Mouse (Mus musculus): Measurements from ENCODE around the gene Ccdc103. TPM values are rescaled to one million over a fixed set of nuclear protein-coding genes. Genes with fewer than 3 reads are reported as not detected.

The Ccdc103 gene
- total RNA-seq, 2 experiments from 2014 or later = 0.48 to 0.95 TPM

DNA sequence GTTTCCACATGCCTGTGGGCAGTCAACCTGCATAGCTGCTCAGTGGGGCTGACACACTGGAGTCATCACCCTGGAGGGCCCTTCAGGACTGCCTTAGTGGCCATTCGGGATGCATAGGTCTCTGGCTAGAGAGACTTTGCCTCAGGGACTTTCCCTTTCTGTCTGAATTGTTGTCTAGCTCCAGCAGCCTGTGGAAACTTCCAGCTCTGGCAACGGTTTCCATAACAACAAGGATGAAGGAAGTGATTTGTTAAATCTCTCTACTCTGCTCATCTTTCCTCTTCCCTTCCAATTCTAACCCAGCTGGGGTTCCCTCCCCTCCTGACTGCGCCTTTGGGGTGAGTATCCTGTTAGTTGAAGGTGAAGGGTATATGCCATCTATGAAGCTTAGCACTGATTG, 7.1 kb downstream of the Ccdc103 start:
- intact Hi-C loops (cut with DNase I) = no loop called here
- DNase-seq = no peak

GRCm38 (mm10) chr11:102890096-102890495, 9.1 kb downstream of the Ccdc103 start:
- DNase-seq = no peak
- intact Hi-C loops (cut with DNase I) = no loop called here

GRCm38 (mm10) chr11:102893015-102893651, 12.1 kb downstream of the Ccdc103 start:
- DNase-seq = peak; percentile 81
- intact Hi-C loops (cut with DNase I) = loop anchor here (2.0 kb wide), 1 partner anchor 100 kb away; no protein-coding TSS in a partner anchor

DNA sequence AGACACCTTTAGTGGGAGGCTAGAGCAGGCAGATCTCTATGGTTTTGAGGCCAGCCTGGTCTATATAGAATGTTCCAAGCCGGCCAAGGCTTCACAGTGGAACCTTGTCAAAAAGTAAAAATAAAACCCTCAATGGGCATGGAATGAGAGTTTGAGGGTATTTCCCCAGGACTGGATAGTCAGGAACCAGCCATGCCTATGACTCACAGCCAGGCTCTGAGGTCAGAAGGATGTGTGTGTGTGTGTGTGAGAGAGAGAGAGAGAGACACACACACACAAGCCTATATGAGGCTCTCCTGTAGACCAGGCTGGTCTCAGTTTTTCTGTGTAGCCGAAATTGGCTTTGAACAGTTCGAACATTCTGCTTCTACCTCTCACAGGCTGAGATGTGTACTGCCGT, 13.7 kb downstream of the Ccdc103 start:
- no peak for DNase-seq
- intact Hi-C loops (cut with DNase I) = no loop called here

DNA sequence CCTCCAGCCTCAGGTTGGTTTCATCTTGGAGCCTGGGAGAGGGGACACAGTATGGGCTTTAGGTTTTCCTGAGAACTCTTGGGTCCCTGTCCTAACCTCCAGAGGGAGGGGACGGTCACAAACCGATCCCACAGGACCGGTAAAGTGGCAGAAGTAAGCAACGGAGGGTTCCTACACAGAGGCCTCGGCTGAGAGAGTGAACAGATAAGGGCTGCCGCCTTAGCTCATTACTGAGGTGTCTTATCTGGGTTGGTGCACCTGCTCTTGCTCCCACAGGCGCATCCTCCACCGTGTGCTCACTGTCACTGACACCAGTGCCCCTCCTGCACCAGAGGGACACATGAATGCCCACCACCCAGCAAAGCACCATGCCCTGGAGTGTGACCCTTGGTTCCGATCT, 14.8 kb downstream of the Ccdc103 start:
- intact Hi-C loops (cut with DNase I) = no loop called here
- no peak for DNase-seq

DNA sequence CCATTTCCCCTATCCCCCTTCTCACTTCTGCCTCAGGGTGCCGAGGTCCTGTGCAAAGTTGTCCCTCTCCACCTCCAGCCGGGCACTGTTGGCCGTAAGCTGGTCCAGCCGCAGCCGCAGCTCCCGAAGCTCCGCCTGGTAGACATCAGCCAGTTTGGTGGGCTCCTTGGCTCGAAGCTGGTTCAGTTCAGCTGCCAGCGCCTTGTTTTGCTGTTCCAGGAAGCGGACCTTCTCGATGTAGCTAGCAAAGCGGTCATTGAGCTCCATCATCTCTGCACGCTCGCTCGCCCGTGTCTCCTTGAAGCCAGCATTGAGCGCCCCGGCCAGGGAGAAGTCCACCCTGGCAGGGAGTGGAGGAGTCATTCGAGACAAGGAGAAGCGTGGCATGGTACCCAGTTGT, 15.6 kb downstream of the Ccdc103 start:
- intact Hi-C loops (cut with DNase I) = no loop called here
- DNase-seq = peak; percentile 35

GRCm38 (mm10) chr11:102898408-102898807, 17.4 kb downstream of the Ccdc103 start:
- intact Hi-C loops (cut with DNase I) = no loop called here
- peak; percentile 90 for DNase-seq

GRCm38 (mm10) chr11:102900763-102901162, 19.8 kb downstream of the Ccdc103 start, which contains the start of gene Gfap:
TSS of gene Gfap (minus strand) at chr11:102900912.
- DNase-seq = peak; percentile 91
- intact Hi-C loops (cut with DNase I) = loop anchor here (2.0 to 10.0 kb wide), 2 partner anchors 92 to 154 kb away; no protein-coding TSS in a partner anchor

DNA sequence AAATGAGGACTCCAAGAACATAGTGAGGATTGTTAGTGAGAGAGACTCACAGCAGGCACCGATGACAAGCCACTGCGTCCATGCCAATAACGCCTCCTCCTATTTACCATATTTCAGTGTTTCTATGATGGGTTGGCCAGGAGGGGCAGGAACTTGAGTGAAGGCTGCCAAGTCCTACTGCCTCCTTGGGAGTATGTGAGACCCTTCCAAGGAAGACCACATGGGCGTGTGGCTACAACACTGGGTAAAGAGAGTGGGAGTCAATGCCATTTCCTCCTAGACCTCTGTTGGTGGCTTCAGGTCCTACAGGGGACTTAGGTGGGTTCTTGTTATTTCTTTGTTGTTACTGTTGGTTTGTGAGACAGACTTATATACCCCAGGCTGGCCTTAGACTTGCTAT, 20.2 kb downstream of the Ccdc103 start:
- DNase-seq = no peak
- intact Hi-C loops (cut with DNase I) = loop anchor here (2.0 to 10.0 kb wide), 2 partner anchors 92 to 154 kb away; no protein-coding TSS in a partner anchor

GRCm38 (mm10) chr11:102902107-102902506, 21.1 kb downstream of the Ccdc103 start:
- DNase-seq = no peak
- intact Hi-C loops (cut with DNase I) = loop anchor here (10.0 kb wide), 1 partner anchor 153 kb away; no protein-coding TSS in a partner anchor

DNA sequence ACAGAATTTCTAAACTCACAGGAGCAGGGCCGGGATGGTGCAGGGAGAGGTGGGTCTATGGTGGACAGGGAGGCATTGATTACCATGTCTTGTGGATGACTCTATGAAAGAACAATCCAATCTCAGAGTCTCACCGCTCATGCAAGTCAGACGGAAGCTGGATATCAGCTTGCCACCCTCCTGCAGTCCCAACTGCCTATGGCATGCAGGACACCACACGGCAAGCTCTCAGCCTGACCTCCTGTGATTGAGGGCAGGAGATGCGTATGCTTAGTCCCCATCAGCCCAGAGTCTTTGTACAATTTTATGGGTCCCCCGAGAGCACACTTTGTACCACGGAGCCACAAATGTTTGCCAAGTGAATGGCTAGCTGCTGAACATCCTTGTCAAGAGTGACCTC, 22.6 kb downstream of the Ccdc103 start:
- no peak for DNase-seq
- intact Hi-C loops (cut with DNase I) = loop anchor here (10.0 kb wide), 1 partner anchor 151 kb away; no protein-coding TSS in a partner anchor

DNA sequence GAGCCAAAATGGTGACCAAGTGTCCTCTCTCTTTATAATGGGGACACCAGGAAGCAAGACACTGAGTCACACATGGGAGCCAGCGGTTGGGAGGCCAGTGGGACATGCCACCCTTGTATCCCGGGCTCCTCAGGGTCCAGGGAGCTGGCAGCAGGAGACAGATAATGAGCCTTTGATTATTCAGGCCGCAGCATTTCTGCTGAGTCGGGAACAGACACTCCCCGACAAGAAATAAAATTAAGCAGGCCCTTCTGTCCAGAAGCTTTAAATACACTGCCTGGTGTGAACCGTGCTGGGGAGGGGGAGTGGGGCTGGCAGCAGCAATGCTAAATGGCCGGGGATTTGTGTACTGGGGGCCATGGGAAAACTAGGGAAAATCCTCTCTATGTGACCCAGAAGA, 30.4 kb downstream of the Ccdc103 start:
- DNase-seq = no peak
- intact Hi-C loops (cut with DNase I) = no loop called here

- intact Hi-C loops (cut with DNase I) = no loop called here
- DNase-seq = no peak
These were observed 34.4 kb downstream of the Ccdc103 start for GRCm38 (mm10) chr11:102915380-102915779.

DNA sequence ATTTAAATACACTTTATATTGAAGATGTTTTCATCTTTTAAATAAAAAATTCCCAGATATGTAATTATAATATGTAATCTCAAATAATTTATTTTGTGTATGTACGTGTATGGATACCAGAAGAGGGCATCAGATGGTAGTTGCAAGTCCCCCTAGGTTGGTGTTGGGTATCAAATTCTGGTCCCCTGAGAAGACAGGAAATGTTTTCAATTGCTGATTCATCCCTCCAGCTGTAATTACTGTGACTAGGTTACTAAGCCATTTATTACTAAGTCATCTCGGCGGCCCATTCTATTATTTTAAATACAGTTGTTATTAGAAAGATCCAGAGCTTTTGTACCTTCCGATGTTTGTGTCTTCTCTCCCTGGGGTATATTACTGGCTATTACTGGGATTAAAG, 37.1 kb downstream of the Ccdc103 start:
- intact Hi-C loops (cut with DNase I) = no loop called here
- DNase-seq = no peak

DNA sequence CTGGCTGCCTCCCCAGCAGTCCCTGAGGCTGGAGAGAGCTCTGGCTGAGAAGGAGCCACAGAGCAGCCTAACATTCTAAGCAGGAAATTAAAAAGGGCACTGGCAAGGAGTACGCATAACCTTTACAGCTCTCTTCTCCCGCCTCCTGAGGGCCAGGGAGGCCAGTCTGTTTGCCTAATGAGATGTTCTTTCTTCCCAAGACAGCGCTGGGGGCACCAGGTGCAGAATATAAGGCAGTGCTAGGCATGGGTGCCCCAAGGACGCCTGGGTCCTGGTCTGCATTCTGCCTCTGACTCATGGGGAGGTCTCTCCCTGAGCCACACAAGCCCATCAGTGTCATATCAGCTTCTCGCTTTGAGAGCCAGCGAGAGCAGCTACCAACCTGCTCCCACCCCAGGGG, 40.5 kb downstream of the Ccdc103 start:
- no peak for DNase-seq
- intact Hi-C loops (cut with DNase I) = no loop called here

- intact Hi-C loops (cut with DNase I) = no loop called here
- peak; percentile 98 for DNase-seq
These were observed 43.8 kb downstream of the Ccdc103 start, which contains the start of gene Kif18b for GRCm38 (mm10) chr11:102924557-102925350. TSS of gene Kif18b (minus strand) at chr11:102925124.

DNA sequence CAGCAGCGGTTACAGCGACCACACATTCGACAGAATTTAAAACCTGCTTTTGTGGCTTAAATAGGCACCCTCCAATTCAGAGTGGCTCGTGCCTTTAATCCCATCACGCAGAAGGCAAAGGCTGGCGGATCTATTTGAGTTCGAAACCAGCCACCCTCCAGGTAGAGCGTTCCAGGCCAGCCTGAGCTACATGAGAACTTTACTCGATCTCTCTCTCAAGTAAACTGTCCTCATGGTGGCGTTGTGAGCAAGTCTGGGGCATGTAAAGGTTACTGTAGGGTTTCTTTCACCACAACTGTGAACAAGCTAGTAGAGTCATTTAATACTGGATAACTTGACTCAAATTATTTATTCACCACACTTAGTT, 44.3 kb downstream of the Ccdc103 start:
- intact Hi-C loops (cut with DNase I) = no loop called here
- DNase-seq = peak; percentile 61

- intact Hi-C loops (cut with DNase I) = no loop called here
- no peak for DNase-seq
These were observed 49.7 kb downstream of the Ccdc103 start for GRCm38 (mm10) chr11:102930672-102931071.

All from left cerebral cortex, postnatal 4 days (tissue).